Mouse (Mus musculus) CH12.LX (cell line): ENCODE measurements around the gene Rnf213.

Experiments
- CTCF ChIP-seq, 2 experiments: IDR thresholded peaks in 1 of 2; conservative IDR thresholded peaks in 1 of 2; 2 replicates each; pipeline ENCODE4 v1.5.1; 2011 to 2012; ENCODE audit warnings: low read depth in 2 of 2, low read length in 2 of 2, improper control_type of control experiment in 1 of 2, inconsistent platforms in 1 of 2, mild to moderate bottlenecking in 1 of 2, moderate library complexity in 1 of 2
- EP300 ChIP-seq: IDR thresholded peaks from 2 replicates; pipeline ENCODE4 v1.6.1; 2011; ENCODE audit warnings: low read length, improper control_type of control experiment
- MEF2A ChIP-seq: IDR thresholded peaks from 2 replicates; pipeline ENCODE4 v1.6.1; 2014; ENCODE audit warnings: low read depth, mild to moderate bottlenecking, inconsistent platforms, low read length, improper control_type of control experiment, borderline replicate concordance
- PAX5 ChIP-seq: IDR thresholded peaks from 2 replicates; pipeline ENCODE4 v1.6.1; 2012; ENCODE audit warnings: low read length, inconsistent platforms, mixed read lengths
- POLR2A ChIP-seq: IDR thresholded peaks from 2 replicates; pipeline ENCODE4 v1.6.1; 2011; ENCODE audit warnings: low read depth, mild to moderate bottlenecking, improper control_type of control experiment, low read length
- POLR2AphosphoS2 ChIP-seq: IDR thresholded peaks from 2 replicates; pipeline ENCODE4 v1.6.1; 2011; ENCODE audit warnings: low read depth, low read length, improper control_type of control experiment
- RAD21 ChIP-seq: IDR thresholded peaks from 2 replicates; pipeline ENCODE4 v1.6.1; 2011; ENCODE audit warnings: low read depth, mild to moderate bottlenecking, low read length, improper control_type of control experiment, moderate library complexity
- RCOR1 ChIP-seq: conservative IDR thresholded peaks from 2 replicates; pipeline ENCODE4 v1.6.1; 2012; ENCODE audit warnings: low read depth, mild to moderate bottlenecking, inconsistent platforms, low read length, improper control_type of control experiment
- SMC3 ChIP-seq: IDR thresholded peaks from 2 replicates; pipeline ENCODE4 v1.6.1; 2011; ENCODE audit warnings: low read depth, low read length, improper control_type of control experiment
- TBP ChIP-seq: conservative IDR thresholded peaks from 2 replicates; pipeline ENCODE4 v1.6.1; 2011; ENCODE audit warnings: low read depth, low read length, improper control_type of control experiment
- TCF12 ChIP-seq: IDR thresholded peaks from 2 replicates; pipeline ENCODE4 v1.6.1; 2014; ENCODE audit warnings: low read depth, mild to moderate bottlenecking, inconsistent platforms, low read length, improper control_type of control experiment
- USF2 ChIP-seq: conservative IDR thresholded peaks from 2 replicates; pipeline ENCODE4 v1.6.1; 2011; ENCODE audit warnings: low read depth, low read length, improper control_type of control experiment
- ZC3H11A ChIP-seq: IDR thresholded peaks from 2 replicates; pipeline ENCODE4 v1.6.1; 2012; ENCODE audit warnings: low read depth, mild to moderate bottlenecking, inconsistent platforms, low read length, improper control_type of control experiment
- ZKSCAN1 ChIP-seq: IDR thresholded peaks from 2 replicates; pipeline ENCODE4 v1.6.1; 2012; ENCODE audit warnings: low read depth, inconsistent platforms, low read length, improper control_type of control experiment, borderline replicate concordance

DNA sequence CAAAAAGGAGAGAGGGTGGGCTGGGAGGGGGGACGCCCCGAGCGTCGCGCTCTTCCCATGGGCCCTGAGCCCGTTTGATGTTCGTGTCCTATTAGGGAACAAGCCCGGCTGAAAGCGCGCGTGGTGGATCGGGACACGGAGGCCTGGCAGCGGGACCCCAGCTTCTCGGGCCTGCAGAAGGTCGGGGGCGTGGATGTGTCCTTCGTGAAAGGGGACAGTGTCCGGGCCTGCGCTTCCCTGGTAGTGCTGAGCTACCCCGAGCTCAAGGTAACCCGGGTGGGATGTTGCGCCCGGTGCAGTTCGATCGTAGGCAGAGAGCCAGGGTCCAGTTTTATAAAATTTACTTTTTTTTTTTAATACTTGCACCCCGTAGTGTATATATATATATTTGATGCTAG is 98.8 kb downstream of the Rnf213 start:
- no peak for TF ChIP-seq TCF12
- TF ChIP-seq ZC3H11A: no peak
- TF ChIP-seq PAX5: no peak
- TF ChIP-seq POLR2AphosphoS2: no peak
- TF ChIP-seq EP300: no peak
- TF ChIP-seq RCOR1: no peak
- no peak for TF ChIP-seq CTCF (conservative IDR thresholded peaks at IDR 0.05 in 1 of 2, IDR thresholded peaks at IDR 0.05 in 1 of 2; ENCODE audit: low read depth in 2 of 2, low read length in 2 of 2)
- TF ChIP-seq USF2: no peak
- TF ChIP-seq RAD21: no peak
- no peak for TF ChIP-seq POLR2A
- TF ChIP-seq TBP: no peak
- no peak for TF ChIP-seq SMC3
- TF ChIP-seq MEF2A: no peak
- no peak for TF ChIP-seq ZKSCAN1
